8 mouse cellular contexts compared by ENCODE assay signal in genomic region chr5:124536776-124537175, GRCm38 (mm10). TPM values are rescaled to one million over a fixed set of nuclear protein-coding genes. Genes with fewer than 3 reads are reported as not detected.
DNase-seq lines count a peak whose midpoint lies in the region; TF ChIP-seq lines count a peak whose summit lies in the region.

No protein-coding gene starts in this region.

- H3K4me3 ChIP-seq in embryonic fibroblast, embryonic 13.5 days (ENCODE audit: insufficient read depth, low read length) = no peak overlapping the region
- peak overlapping the region; percentile 1; the same call in 1 of the 2 replicates for H3K4me3 ChIP-seq in testis, adult 2 months (ENCODE audit: control insufficient read depth, low read depth, low read length)

- no peak for TF ChIP-seq CTCF in embryonic fibroblast, embryonic 13.5 days (IDR thresholded peaks at IDR 0.05; ENCODE audit: borderline replicate concordance, insufficient read depth, low read length)
- no peak for TF ChIP-seq CTCF in testis, adult 2 months (IDR thresholded peaks at IDR 0.05; ENCODE audit: control insufficient read depth, insufficient read depth, insufficient replicate concordance, low read depth, low read length)

- no peak overlapping the region for H3K27ac ChIP-seq in embryonic fibroblast, embryonic 13.5 days (ENCODE audit: insufficient read depth, low read length)
- peak overlapping the region; percentile 31; the same call in 1 of the 2 replicates for H3K27ac ChIP-seq in testis, adult 2 months (ENCODE audit: control insufficient read depth, insufficient read depth, low read depth, low read length)

- DNase-seq in urinary bladder, postnatal 14 days (ENCODE audit: low spot score) = peak; percentile 55
- no peak for DNase-seq in urinary bladder, adult 18-20 months (ENCODE audit: low spot score in 2 of 2)
- DNase-seq in heart, postnatal 10 days = peak; percentile 74 to 78
- DNase-seq in kidney, postnatal 14 days = peak; percentile 84
- peak; percentile 70 for DNase-seq in lung, postnatal 36 days
- no peak for DNase-seq in urinary bladder, postnatal 25 days (ENCODE audit: low spot score)

- 0 out of 2 replicates have a peak, but pooled peaks cover 3% of the 10 kb centered on the region for H3K4me1 ChIP-seq in embryonic fibroblast, embryonic 13.5 days (ENCODE audit: control insufficient read depth, insufficient read depth, low read length)
- H3K4me1 ChIP-seq in testis, adult 2 months (ENCODE audit: control insufficient read depth, insufficient read depth, low read length) = peaks cover 5% of the 10 kb centered on the region

- TF ChIP-seq POLR2A in embryonic fibroblast, embryonic 13.5 days (IDR thresholded peaks at IDR 0.05; ENCODE audit: low read depth, low read length) = peak; percentile 28; the same call in 1 of the 2 replicates
- TF ChIP-seq POLR2A in testis, adult 2 months (IDR thresholded peaks at IDR 0.05; ENCODE audit: control insufficient read depth, low read depth, low read length) = no peak

- H3K27me3 ChIP-seq in testis, adult 2 months (ENCODE audit: control insufficient read depth, insufficient read depth, low read length) = no peaks in the 10 kb centered on the region

- intact Hi-C loops in heart, postnatal 10 days (cut with DNase I) = no loop called here

- no peaks in the 10 kb centered on the region for H3K36me3 ChIP-seq in testis, adult 2 months (ENCODE audit: control insufficient read depth, insufficient read depth, low read length)

RNA-seq across cellular contexts. Expression of gene Tmed2, which starts 3.7 kb away (rescaled TPM):
- polyA plus RNA-seq in embryonic fibroblast, embryonic 13.5 days (2011; ENCODE audit: insufficient read length, low read depth, missing spikeins) = 510 and 665 TPM in 2 replicates
- total RNA-seq in heart, postnatal 10 days (2021) = 100 to 1,000 TPM; 201 to 206 TPM
- 34.0 and 39.8 TPM in 2 replicates for polyA plus RNA-seq in testis, adult 2 months (2012; rRNA removed)

RNA-seq across cellular contexts. Expression of gene Rilpl1, which starts 5.6 kb away (rescaled TPM):
- polyA plus RNA-seq in embryonic fibroblast, embryonic 13.5 days (2011; ENCODE audit: insufficient read length, low read depth, missing spikeins) = 19.8 and 23.2 TPM in 2 replicates
- total RNA-seq in heart, postnatal 10 days (2021) = 100 to 1,000 TPM; 111 to 115 TPM
- polyA plus RNA-seq in testis, adult 2 months (2012; rRNA removed) = 1.5 and 1.8 TPM in 2 replicates

RNA-seq across cellular contexts. Expression of gene Ddx55, which starts 15.9 kb away (rescaled TPM):
- polyA plus RNA-seq in embryonic fibroblast, embryonic 13.5 days (2011; ENCODE audit: insufficient read length, low read depth, missing spikeins) = 8.1 and 9.2 TPM in 2 replicates
- 1 to 10 TPM; 6.2 to 7.0 TPM for total RNA-seq in heart, postnatal 10 days (2021)
- 4.8 and 4.9 TPM in 2 replicates for polyA plus RNA-seq in testis, adult 2 months (2012; rRNA removed)

RNA-seq across cellular contexts. Expression of gene Eif2b1, which starts 42.2 kb away (rescaled TPM):
- 43.6 and 49.8 TPM in 2 replicates for polyA plus RNA-seq in embryonic fibroblast, embryonic 13.5 days (2011; ENCODE audit: insufficient read length, low read depth, missing spikeins)
- total RNA-seq in heart, postnatal 10 days (2021) = 10 to 100 TPM; 39.8 to 43.6 TPM
- polyA plus RNA-seq in testis, adult 2 months (2012; rRNA removed) = 13.5 and 14.0 TPM in 2 replicates

RNA-seq across cellular contexts. Expression of gene Gtf2h3, which starts 42.2 kb away (rescaled TPM):
- polyA plus RNA-seq in embryonic fibroblast, embryonic 13.5 days (2011; ENCODE audit: insufficient read length, low read depth, missing spikeins) = 39.9 and 48.2 TPM in 2 replicates
- total RNA-seq in heart, postnatal 10 days (2021) = 10 to 100 TPM; 19.0 to 23.5 TPM
- polyA plus RNA-seq in testis, adult 2 months (2012; rRNA removed) = 17.6 and 20.4 TPM in 2 replicates

Comparison
In these comparisons a context has a peak if more than half of its experiments do, and no peak if none do; other contexts are left out.
1. DNase-seq: peak in urinary bladder, postnatal 14 days (single experiment), heart, postnatal 10 days (2 of 2), kidney, postnatal 14 days (single experiment) and lung, postnatal 36 days (single experiment); none in urinary bladder, adult 18-20 months (0 of 2) and urinary bladder, postnatal 25 days (single experiment).
2. RNA of gene Tmed2, which starts 3.7 kb away (polyA plus RNA-seq): 510 to 665 TPM in embryonic fibroblast, embryonic 13.5 days; 34.0 to 39.8 TPM in testis, adult 2 months; every median in the first group is over 10 times any median in the second.